Mouse (Mus musculus) liver, adult 2 months (tissue): Measurements from ENCODE around the gene Glb1l.

Experiments
- CTCF ChIP-seq: fragments of 200-500 bp; IDR thresholded peaks from 2 replicates; pipeline ENCODE4 v1.5.1; 2011; ENCODE audit warnings: low read depth, low read length, control low read depth
- POLR2A ChIP-seq: fragments of 200-500 bp; IDR thresholded peaks from 2 replicates; pipeline ENCODE4 v1.6.1; 2011; ENCODE audit warnings: low read length, control low read depth; ENCODE audit not compliant: insufficient read depth; ENCODE audit errors: extremely low read depth

GRCm38 (mm10) chr1:75225473-75225872, 14.9 kb upstream of the Glb1l start:
- no peak for TF ChIP-seq POLR2A
- TF ChIP-seq CTCF, result no peak
